Mouse (Mus musculus): ENCODE measurements around the gene Map3k10. TPM values are rescaled to one million over a fixed set of nuclear protein-coding genes. Genes with fewer than 3 reads are reported as not detected.

Gene Map3k10
- 141 and 162 TPM in 2 replicates for total RNA-seq (2014; rRNA removed)
- polyA plus RNA-seq (2015; fragmentation: Nextera tagmentation; extraction: Ambion mirVana): 21.4 and 22.9 TPM in 2 replicates

- Histone ChIP-seq H3K4me3 (ENCODE audit: low read length) (peak within 1 kb of the TSS; percentile 92), H3K36me3 (ENCODE audit: insufficient read depth, low read length) (no peaks in the 10 kb centered on the region), H3K27me3 (ENCODE audit: insufficient read depth, low read length) (no peaks in the 10 kb centered on the region), H3K27ac (peak within 1 kb of the TSS; percentile 91), H3K4me2 (ENCODE audit: low read depth, low read length) (peak within 1 kb of the TSS; percentile 97), H3K9me3 (ENCODE audit: low read length) (no peaks in the 10 kb centered on the region), H3K4me1 (ENCODE audit: insufficient read depth, low read length) (peaks cover 25% of the 10 kb centered on the region), H3K9ac (replicated peaks; ENCODE audit: low read length) (peak within 1 kb of the TSS; percentile 96)
- no peak for TF ChIP-seq CTCF (IDR thresholded peaks at IDR 0.05; ENCODE audit: low read depth)
- ATAC-seq: peak; percentile 96
- 2% methylated on average over 23 of the region's 31 CpGs for WGBS
- DNase-seq (ENCODE audit: low spot score): peak; percentile 97
These were observed at the start of gene Map3k10 for GRCm38 (mm10) chr7:27674522-27675221. Gene Map3k10, minus strand, starts transcription at chr7:27674598.

- no peak overlapping the region for H3K9ac ChIP-seq (replicated peaks; ENCODE audit: low read length)
- DNase-seq (ENCODE audit: low spot score): no peak
- no peaks in the 10 kb centered on the region for H3K36me3 ChIP-seq (ENCODE audit: insufficient read depth, low read length)
- ATAC-seq: no peak
- H3K27ac ChIP-seq: no peak overlapping the region
- no peak overlapping the region for H3K4me3 ChIP-seq (ENCODE audit: low read length)
- no peak for TF ChIP-seq CTCF (IDR thresholded peaks at IDR 0.05; ENCODE audit: low read depth)
- H3K4me2 ChIP-seq (ENCODE audit: low read depth, low read length): no peak overlapping the region
- no peaks in the 10 kb centered on the region for H3K27me3 ChIP-seq (ENCODE audit: insufficient read depth, low read length)
- no peaks in the 10 kb centered on the region for H3K9me3 ChIP-seq (ENCODE audit: low read length)
- H3K4me1 ChIP-seq (ENCODE audit: insufficient read depth, low read length): no peaks in the 10 kb centered on the region
- 96% methylated on average over 8 of the region's 8 CpGs for WGBS
These were observed 47.6 kb upstream of the Map3k10 start for GRCm38 (mm10) chr7:27721951-27722350.

GRCm38 (mm10) chr7:27710402-27710801, 36.0 kb upstream of the Map3k10 start:
- ATAC-seq: no peak
- WGBS: 82% methylated on average over 7 of the region's 7 CpGs

GRCm38 (mm10) chr7:27696711-27697110, 22.3 kb upstream of the Map3k10 start:
- Histone ChIP-seq H3K4me1 (ENCODE audit: insufficient read depth, low read length) (no peaks in the 10 kb centered on the region), H3K27me3 (ENCODE audit: insufficient read depth, low read length) (no peaks in the 10 kb centered on the region), H3K9me3 (ENCODE audit: low read length) (no peaks in the 10 kb centered on the region), H3K4me3 (ENCODE audit: low read length) (no peak overlapping the region), H3K4me2 (ENCODE audit: low read depth, low read length) (no peak overlapping the region), H3K36me3 (ENCODE audit: insufficient read depth, low read length) (no peaks in the 10 kb centered on the region), H3K27ac (no peak overlapping the region), H3K9ac (replicated peaks; ENCODE audit: low read length) (no peak overlapping the region)
- TF ChIP-seq CTCF (IDR thresholded peaks at IDR 0.05; ENCODE audit: low read depth): no peak
- 28% methylated on average over 3 of the region's 3 CpGs for WGBS
- ATAC-seq (no peak), DNase-seq (ENCODE audit: low spot score) (no peak)

More at GRCm38 (mm10) chr7:27710402-27710801, 36.0 kb upstream of the Map3k10 start:
- Histone ChIP-seq H3K36me3 (ENCODE audit: insufficient read depth, low read length) (no peaks in the 10 kb centered on the region), H3K27ac (no peak overlapping the region), H3K9ac (replicated peaks; ENCODE audit: low read length) (no peak overlapping the region), H3K4me2 (ENCODE audit: low read depth, low read length) (no peak overlapping the region), H3K27me3 (ENCODE audit: insufficient read depth, low read length) (no peaks in the 10 kb centered on the region), H3K4me1 (ENCODE audit: insufficient read depth, low read length) (no peaks in the 10 kb centered on the region), H3K9me3 (ENCODE audit: low read length) (peaks cover 6% of the 10 kb centered on the region), H3K4me3 (ENCODE audit: low read length) (no peak overlapping the region)
- no peak for TF ChIP-seq CTCF (IDR thresholded peaks at IDR 0.05; ENCODE audit: low read depth)
- no peak for DNase-seq (ENCODE audit: low spot score)

GRCm38 (mm10) chr7:27691076-27691475, 16.7 kb upstream of the Map3k10 start:
- Histone ChIP-seq H3K4me2 (ENCODE audit: low read depth, low read length) (no peak overlapping the region), H3K27ac (no peak overlapping the region), H3K27me3 (ENCODE audit: insufficient read depth, low read length) (no peaks in the 10 kb centered on the region), H3K36me3 (ENCODE audit: insufficient read depth, low read length) (no peaks in the 10 kb centered on the region), H3K4me1 (ENCODE audit: insufficient read depth, low read length) (0 out of 2 replicates have a peak, but pooled peaks cover 3% of the 10 kb centered on the region), H3K9me3 (ENCODE audit: low read length) (no peaks in the 10 kb centered on the region), H3K4me3 (ENCODE audit: low read length) (no peak overlapping the region), H3K9ac (replicated peaks; ENCODE audit: low read length) (no peak overlapping the region)
- ATAC-seq: no peak
- peak; percentile 66 for DNase-seq (ENCODE audit: low spot score)
- 39% methylated on average over 5 of the region's 5 CpGs for WGBS
- peak; percentile 77 for TF ChIP-seq CTCF (IDR thresholded peaks at IDR 0.05; ENCODE audit: low read depth)

GRCm38 (mm10) chr7:27688815-27689612, 14.6 kb upstream of the Map3k10 start, which contains the start of gene Zfp607b:
Gene Zfp607b, plus strand, starts transcription at chr7:27689340.
- no peak for TF ChIP-seq CTCF (IDR thresholded peaks at IDR 0.05; ENCODE audit: low read depth)
- WGBS: under 1% methylated on average over 19 of the region's 19 CpGs
- H3K9ac ChIP-seq (replicated peaks; ENCODE audit: low read length): peak within 1 kb of the TSS; percentile 47
- H3K27ac ChIP-seq: peak within 1 kb of the TSS; percentile 78
- no peaks in the 10 kb centered on the region for H3K9me3 ChIP-seq (ENCODE audit: low read length)
- ATAC-seq (peak; percentile 98), DNase-seq (ENCODE audit: low spot score) (peak; percentile 95)
- peak within 1 kb of the TSS; percentile 38 for H3K4me3 ChIP-seq (ENCODE audit: low read length)
- no peaks in the 10 kb centered on the region for H3K36me3 ChIP-seq (ENCODE audit: insufficient read depth, low read length)
- peak within 1 kb of the TSS; percentile 70 for H3K4me2 ChIP-seq (ENCODE audit: low read depth, low read length)
- 0 out of 2 replicates have a peak, but pooled peaks cover 3% of the 10 kb centered on the region for H3K4me1 ChIP-seq (ENCODE audit: insufficient read depth, low read length)
- no peaks in the 10 kb centered on the region for H3K27me3 ChIP-seq (ENCODE audit: insufficient read depth, low read length)
